Mouse (Mus musculus): ENCODE data around the gene Zdhhc12.

DNA sequence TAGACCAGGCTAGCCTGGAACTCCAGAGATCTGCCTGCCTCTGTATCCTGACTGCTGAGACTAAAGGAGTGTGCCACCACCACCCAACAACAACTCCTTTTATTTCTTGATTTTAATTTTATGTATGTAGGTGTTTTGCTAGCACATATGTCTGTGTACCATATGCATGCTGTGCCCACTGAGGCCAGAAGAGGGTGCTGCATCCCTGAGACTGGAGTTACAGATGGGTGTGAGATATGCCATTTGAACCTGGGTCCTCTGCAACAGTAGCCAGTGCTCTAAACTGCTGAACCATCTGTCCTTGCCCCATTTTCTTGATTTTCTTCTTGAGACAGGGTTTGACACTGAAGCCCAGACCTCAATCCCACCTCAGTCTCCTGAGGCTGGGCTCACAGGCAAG, 12.9 kb upstream of the Zdhhc12 start:
- no peak for TF ChIP-seq MAX (IDR thresholded peaks at IDR 0.05)
- TF ChIP-seq CEBPB (IDR thresholded peaks at IDR 0.05; ENCODE audit: low read depth) = no peak
- TF ChIP-seq CTCF (IDR thresholded peaks at IDR 0.05; ENCODE audit: control insufficient read depth, insufficient read depth, insufficient read length) = peak; percentile 63
